Mouse (Mus musculus) cerebellum, adult 9-11 months (tissue): ENCODE measurements around the gene Chst8.
A peak's percentile ranks its signal among the peaks of the same experiment; 100 is the strongest.

Experiments used
- DNase-seq: peaks from one replicate; pipeline ENCODE4 v3.0.0; 2022

Gene Chst8

DNA sequence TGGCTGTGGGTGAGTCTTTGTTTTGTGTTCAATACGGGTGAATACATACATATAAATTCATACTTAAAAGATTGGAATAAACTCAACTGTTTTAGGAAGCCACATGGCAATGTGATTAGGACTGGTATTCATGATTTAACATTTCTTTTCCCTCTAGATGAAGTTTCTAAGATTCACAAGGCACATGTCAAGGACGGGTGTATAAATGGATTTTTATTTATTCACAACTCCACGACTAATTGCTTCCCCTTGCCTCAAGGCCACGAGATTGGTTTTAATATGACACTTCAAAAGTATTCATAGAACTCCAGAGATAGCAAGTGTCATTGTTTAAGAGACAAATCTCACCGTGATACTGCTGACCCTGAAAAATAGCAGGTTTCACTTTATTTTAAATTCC is 155.9 kb downstream of the Chst8 start, which contains the start of gene Kctd15:
TSS of gene Kctd15 (minus strand) at position 101 of the 400 bp plus-strand sequence.
- no peak for DNase-seq

DNA sequence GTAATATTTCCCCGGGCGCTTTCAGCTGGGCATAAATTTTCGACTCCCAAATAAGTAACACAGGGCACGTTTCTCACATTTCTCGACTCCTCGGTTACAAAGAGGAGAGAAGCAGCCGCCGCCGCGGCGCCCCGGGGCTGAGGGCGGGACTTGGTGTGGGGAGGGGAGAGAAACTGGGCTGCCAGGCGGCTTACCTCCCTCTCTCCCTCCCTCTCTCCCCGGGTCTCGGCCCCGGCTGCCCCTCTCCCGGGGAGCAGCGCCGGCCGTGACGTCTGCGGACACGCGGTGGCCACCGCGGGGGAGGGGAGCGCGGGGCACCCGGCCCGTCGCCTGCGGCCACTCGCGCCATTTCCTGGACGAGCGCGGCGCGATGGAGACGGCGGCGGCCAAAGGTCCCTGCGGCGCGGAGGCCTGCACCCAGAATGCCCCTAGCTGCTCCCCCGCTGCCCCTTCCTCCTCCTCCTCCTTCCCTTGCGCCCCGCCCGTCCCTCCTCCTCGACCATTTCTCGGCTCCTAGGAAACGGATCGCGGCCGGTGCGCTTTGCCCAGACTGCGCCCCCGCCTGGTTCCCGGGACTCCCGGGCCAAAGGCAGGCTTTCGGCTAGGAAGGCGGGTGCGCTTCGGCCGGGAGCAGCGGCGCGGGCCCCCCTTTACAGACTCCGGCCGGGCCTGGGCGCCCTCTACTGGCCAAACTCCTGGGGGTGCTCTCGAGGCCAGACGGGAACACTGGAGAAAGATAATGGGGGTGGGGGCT is 157.2 kb downstream of the Chst8 start:
- DNase-seq, result peak; percentile 92

DNA sequence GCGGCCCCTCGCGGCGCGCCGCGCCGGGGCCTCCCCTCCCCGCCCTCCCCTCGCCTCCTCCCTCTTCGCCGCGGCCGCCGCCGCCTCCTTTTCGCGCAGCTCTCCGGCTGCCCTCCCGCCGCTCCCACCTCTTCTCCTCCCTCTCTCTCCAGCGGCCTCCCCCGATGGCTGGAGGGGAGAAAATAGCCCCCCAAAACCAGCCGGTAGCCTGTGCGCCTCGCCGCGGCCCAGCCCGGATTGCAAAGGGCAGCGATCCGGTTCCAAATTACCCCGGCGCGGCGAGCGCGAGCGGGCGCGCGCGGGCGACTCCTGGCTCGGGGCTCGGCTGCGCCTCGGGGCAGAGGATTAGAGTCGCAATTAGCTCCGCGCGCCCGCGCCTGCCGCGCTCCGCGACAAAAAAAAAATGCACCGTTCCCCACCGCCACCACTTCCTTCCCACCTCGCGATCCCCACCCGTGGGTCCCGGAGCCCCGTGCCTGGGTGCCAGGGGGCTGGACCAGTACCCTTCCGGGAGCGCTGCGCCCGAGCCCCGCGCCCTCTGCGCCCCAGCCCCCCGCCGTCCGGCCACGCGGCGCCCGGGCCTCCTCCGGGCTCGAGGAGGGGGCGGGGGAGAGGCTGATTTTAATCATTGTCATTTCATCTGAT is 157.9 kb downstream of the Chst8 start:
- DNase-seq, result peak; percentile 71

GRCm38 (mm10) chr7:34653731-34654440 is 158.6 kb downstream of the Chst8 start:
- peak; percentile 64 for DNase-seq

DNA sequence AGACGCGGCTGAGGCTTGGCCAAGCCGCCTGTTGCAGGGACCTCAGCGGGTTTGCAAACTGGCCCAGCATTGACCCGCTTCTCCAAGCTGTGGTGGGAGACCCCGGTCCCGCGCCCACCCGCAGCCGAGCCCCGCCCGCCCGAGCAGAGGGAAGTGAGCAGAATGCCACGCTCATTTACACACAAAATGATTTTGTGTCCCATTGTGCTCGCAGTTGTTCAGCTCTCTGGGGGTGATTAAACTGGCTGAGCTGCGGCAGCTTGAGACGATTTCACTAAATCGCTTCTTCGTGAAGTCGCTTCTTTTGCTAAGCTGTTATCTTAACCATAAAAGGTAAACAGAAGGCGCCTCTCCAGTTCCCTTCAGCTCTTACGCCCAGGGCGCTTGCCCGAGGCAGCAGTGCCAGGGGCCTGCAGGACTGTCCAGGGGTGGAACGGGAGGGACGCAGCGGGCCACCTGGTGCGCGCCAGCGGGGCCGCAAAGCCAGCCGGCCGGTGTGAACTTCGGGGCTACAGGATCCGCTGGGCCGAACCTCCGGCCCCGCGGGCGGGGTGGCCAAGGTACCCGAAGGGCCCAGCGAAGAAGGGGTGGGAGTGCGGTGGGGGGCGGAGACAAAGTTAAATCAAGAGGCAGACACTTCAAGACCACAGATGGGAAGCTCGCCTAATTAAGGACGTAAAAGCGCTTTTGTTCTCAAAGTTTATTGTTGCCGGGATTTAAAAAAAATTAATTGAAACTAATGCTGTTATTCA is 159.6 kb downstream of the Chst8 start:
- DNase-seq, result peak; percentile 45

GRCm38 (mm10) chr7:34651381-34651780 is 161.1 kb downstream of the Chst8 start:
- DNase-seq, result no peak

- DNase-seq, result peak; percentile 51
Observed at GRCm38 (mm10) chr7:34647052-34647451, 165.5 kb downstream of the Chst8 start.

- DNase-seq, result no peak
Observed at GRCm38 (mm10) chr7:34646144-34646795, 166.2 kb downstream of the Chst8 start.

GRCm38 (mm10) chr7:34645623-34646022 is 166.9 kb downstream of the Chst8 start:
- no peak for DNase-seq

DNA sequence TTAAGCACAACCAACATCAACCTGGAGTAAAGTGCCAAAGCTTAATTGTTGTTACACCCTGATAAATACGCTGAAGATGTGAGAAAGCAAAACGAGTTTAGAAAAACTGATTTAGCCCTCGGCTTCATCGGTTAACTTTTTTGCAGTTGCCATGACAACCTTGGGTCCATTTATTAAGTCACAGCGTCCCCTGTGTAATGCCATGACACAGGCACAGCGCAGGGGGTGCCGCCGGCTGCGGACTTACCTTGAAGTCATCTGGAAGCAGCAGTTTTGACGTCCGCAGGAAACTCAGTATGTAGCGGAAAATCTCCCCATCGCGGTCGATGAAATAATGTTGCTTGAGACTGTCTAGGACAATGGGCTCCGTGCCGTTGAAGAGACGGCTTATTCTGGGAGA is 167.9 kb downstream of the Chst8 start:
- no peak for DNase-seq

DNA sequence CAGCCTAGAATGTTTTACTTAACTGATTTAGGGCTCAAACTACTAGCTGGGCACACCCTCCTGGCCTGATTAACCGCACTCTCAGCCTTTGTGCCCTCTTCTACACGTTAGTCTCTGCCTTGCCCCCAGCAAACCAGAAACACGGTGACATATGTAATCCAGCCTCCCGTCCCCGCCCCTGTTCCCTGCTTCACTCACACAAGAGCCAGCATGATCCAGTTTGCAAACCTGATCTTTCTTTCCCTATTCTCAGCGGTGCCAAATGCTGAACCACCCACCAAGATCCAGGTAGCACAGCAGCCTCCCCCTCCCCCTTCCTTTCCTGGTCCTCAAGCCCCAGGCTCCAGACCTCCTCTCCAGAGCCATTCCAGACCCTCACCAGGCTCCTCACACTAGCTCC is 169.2 kb downstream of the Chst8 start:
- no peak for DNase-seq

DNA sequence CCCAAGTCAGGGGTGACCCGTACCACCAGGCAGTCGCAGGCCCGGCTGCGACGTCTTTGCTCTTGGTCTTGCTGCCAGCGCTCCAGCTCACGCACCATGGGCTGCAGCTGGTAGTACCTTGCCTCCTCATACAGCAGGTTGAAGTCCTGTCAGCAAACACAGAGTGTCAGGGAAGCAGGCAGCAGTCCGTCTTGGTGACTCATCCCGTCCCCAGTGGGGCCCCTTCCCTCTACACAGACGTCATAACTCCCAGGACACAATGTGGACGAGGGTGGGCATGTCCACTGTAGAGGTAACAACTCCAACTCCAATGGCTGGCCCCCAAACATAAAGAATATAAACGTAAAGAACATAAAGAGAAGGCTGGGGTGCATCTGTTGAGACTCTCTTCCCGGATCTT is 170.5 kb downstream of the Chst8 start:
- no peak for DNase-seq

- DNase-seq, result no peak
Observed at GRCm38 (mm10) chr7:34639798-34640197, 172.7 kb downstream of the Chst8 start.

- DNase-seq, result no peak
Observed at GRCm38 (mm10) chr7:34636661-34637060, 175.8 kb downstream of the Chst8 start.

DNA sequence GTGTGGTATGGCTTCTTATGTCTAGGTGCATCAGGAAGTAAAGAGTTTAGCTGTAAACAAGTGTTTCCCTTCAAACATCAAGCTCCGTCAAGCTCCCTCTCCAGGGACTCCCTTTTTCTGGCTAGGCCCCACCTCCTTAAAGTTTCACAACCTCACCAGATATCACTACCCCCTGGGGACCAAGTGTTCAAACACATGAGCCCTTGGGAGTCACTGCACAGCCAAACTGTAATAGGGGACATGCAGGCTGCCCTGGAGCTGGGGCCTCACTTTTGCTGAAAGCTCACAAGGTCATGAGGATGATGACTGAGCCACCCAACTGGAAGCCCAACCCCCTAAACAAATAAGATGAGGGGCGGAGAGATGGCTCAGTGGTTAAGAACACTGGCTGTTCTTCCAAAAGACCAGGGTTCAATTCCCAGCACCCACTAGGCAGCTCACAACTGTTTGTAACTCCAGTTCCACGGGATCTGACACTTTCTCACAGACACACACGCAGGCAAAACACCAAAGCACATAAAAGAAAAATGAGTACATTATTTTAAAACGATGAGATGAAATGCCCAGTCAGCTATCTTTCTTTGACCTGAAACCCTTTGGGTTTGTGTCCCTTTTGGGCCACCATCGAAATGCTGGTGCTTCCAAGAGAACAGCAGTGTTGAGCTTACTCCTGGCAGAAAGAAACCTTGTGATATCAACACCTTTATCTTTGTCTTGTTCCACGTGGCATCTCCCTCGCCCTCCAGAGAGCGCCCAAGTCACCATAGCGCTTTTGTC is 179.4 kb downstream of the Chst8 start:
- DNase-seq, result no peak

DNA sequence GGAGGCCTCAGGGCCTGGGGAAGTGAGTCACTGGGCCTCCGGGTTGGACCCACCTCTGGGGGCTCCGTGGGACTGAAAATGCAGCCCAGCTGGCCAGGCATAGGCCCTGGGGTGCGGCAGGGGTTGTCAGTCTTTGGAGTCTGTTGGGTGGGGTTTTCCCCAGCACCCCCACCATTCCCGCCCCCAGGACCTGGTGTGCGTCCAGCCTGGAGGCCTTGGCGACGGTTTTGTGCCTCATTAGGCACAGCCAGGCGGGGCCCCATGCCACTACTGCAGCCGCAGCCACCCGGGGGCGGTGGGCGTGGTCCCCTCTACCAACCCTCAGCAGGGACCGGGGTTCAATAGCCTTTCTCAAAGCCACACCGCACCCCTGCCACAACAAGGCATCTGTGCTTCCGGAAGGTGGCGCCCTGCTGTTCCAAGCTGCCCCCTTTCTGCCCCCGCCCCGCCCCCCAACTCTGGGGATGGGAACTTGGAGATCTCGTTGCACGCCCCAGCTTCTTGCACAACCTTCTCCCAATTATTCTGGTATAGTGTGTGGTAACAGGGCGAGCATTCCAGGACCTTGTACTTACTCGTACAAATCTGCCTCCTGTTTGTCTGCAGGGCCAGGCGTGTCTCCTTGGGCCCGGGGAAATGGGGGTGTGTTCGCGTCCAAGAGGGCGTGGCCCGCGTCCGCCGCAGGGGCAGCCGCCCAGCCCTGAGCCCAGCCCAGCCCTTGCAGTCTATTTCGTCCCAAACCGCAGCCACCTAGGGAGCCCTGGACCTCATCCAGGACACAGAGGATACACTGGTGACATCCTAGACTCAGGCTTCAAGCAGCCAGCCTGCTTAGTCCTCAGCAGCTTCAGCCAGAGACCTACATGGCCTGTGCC is 182.1 kb downstream of the Chst8 start:
- DNase-seq, result no peak

DNA sequence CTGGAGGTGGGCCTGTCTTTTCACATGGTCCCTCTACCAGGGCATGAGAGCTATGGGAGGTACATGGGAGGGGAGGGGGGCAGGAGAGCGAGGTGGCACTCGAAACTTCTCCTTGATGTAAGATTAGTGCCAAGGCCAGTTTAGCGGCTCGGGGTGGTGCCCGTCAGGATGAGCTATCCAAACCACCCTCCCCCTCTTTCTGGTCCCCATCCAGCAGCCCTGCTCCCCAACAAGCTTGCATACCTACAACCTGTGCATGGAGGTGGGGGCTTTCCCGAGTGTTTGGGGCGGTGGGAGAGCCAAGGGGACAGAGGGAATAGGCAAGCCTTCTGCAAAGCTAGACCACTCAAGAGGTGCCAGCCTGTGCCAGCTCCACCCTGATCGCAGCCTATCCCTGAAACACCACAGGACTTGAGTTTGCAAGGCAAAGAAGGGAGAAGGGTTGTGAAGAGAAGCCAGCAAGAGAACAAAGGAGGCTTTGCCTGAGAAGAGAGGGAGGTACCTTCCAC is 182.8 kb downstream of the Chst8 start:
- DNase-seq, result no peak
